Mouse (Mus musculus) adipocyte (in vitro differentiated cells): ENCODE data around the gene Myzap.

Experiments used
- DNase-seq: peaks from one replicate; pipeline ENCODE4 v3.0.0-alpha.2; 2016; ENCODE audit warnings: low spot score

Myzap gene

GRCm38 (mm10) chr9:71544831-71545230 lies 47.3 kb downstream of the Myzap start:
- no peak for DNase-seq

DNA sequence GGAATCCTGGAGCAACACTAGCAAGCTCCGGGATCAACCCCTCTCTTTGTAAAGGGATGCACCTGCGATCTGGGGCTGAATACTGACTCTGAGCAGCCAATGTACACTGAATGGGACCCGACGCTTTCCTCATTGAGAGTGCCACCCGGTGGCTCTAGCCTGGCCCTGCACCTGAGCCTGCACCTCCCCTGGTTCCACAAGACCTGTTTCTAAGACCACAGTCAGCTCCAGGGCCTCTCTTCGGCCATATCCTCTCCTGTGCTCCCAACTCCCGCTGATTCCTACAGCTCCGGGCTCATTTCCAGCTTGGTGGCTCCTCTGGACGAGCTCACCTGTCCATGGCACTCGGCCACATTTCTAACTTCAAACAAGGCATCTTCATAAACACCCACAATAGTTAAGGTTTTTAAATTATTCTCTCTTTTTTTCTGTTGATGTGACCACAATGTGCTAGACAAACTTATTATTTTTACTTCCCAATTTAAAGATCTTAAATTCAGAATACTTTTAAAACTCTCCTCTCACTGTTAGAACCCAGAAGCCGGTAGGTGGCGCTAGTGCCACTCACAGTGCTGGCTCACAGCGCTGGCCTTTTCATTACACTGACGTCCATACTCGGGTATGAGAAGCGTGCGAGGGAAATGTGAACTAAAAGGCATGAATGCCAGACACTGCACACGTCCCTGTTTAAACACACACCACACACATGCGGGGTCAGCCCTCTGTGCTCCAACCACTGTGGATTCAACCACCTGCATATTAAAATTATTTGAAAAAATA lies 48.5 kb downstream of the Myzap start:
- DNase-seq, result peak; percentile 85

- no peak for DNase-seq
Measured at GRCm38 (mm10) chr9:71542292-71542691, 49.9 kb downstream of the Myzap start.

- DNase-seq, result no peak
Measured at GRCm38 (mm10) chr9:71540739-71541138, 51.4 kb downstream of the Myzap start.

DNA sequence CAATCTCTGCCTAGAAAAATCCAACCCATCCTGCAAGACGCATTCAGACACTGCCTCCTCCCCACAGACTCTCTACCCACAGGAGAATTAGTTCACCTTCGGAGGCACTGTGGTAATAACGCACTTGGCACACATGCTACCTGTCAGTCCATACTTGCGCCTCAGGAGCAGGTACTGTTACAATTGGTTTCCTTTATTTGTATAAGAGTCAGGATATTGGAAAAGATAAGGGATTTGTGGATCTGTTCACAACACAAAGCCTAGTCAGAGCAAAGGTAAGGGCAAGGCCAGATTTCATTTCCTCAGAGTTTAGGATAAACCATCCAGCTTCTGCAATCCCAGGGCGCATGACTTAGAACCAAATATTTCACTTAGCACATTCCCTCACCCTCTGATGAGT lies 56.4 kb downstream of the Myzap start:
- DNase-seq, result no peak

GRCm38 (mm10) chr9:71535036-71535435 lies 57.1 kb downstream of the Myzap start:
- DNase-seq, result no peak

GRCm38 (mm10) chr9:71529960-71530359 lies 62.2 kb downstream of the Myzap start:
- DNase-seq, result no peak

DNA sequence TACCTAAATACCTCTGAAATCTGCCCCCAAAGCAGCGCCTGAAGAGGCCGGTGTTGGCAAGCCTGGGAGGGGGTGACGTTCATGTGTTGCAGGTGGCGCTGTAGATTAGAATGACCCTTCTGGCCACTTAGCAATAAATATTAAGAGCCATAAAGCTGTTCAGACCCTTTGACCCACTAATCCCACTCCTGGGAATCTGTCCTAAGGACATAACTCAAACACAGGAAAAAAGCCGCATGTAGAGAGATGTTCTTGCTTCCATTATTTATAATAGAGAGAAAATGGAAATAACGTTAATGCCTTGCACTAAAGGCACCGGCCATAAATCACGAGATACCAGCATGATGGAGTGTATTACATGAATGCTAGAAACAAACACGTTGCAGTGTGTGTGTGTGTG lies 64.7 kb downstream of the Myzap start:
- no peak for DNase-seq

DNA sequence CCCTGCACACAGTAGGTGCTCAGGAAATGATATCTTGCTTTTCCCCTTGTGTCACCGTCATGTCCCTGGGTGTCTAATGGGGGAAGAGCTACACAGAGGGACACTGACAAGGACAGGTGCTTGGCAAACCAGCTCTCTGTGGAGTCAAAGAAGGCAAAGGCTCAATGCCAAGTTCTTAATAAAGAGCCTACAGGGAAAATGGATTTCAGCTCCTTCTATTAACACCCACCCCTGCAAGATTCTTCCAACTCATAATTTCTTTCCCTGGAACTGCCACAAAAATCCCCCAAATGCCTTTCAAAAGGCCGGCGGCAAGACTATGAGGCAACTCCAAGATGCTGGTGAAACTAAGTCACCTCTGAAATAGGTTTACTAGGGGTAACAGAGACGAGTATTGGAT lies 68.3 kb downstream of the Myzap start:
- DNase-seq, result no peak

DNA sequence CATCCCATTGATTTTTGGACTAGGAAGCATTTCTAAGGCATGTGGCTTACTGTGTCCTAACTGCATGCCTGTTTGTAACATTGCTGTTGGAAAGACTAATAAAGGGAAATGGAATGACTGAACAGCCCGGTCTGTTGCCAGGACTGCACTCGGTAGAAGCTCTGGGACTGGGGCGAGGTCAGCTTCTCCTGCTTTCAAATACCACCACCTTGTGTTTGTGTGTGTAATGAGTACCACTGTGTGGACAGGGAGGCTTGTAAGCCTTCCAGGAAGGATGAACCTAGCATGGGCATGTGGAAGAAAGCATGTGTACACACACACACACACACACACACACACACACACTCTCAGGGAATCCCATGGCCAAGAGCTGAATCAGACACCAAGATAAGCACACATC lies 72.3 kb downstream of the Myzap start:
- DNase-seq, result no peak

DNA sequence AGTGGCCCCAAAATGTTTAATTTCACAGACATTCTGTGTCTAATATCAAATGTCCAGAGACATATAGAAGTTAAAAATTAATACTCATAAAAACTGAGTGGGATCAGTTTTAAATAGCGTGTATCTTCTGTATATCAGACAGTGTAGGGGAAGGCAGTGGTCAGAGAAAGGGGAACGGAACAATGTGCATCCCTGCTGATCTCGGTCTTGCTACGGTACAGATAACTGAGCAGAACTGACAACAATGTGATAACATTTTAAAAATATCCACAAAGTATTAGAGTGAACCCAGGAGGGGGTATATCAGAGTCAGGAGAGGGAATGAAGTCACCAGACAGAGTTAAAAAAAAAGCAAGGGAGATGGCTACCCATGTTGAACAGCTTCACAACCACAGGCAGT lies 74.7 kb downstream of the Myzap start:
- DNase-seq, result no peak

GRCm38 (mm10) chr9:71515862-71516261 lies 76.3 kb downstream of the Myzap start:
- DNase-seq, result no peak

GRCm38 (mm10) chr9:71513566-71513965 lies 78.6 kb downstream of the Myzap start:
- DNase-seq, result no peak

DNA sequence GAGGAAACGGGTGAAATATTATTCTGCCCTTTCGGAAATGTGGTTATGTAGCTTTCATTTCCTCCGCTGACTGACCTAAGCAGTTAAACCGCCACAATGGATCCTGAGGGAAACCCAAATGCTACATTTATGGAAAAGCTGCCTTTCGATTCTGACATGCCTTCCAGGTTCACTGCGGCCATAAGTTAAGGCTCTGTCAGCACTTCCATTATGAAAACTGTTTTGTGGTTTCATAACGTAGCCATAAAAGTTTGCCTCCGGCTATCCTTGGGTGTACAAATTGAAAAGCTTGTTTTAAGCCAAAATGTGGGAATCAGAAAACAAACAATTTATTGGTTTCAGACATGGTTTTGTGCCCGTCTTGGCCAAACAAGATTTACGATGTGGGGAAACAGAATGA lies 79.3 kb downstream of the Myzap start:
- peak; percentile 43 for DNase-seq

GRCm38 (mm10) chr9:71498391-71499182 lies 93.6 kb downstream of the Myzap start:
- peak; percentile 31 for DNase-seq

GRCm38 (mm10) chr9:71496637-71497036 lies 95.5 kb downstream of the Myzap start:
- DNase-seq, result no peak

- no peak for DNase-seq
Measured at GRCm38 (mm10) chr9:71493771-71494170, 98.4 kb downstream of the Myzap start.

DNA sequence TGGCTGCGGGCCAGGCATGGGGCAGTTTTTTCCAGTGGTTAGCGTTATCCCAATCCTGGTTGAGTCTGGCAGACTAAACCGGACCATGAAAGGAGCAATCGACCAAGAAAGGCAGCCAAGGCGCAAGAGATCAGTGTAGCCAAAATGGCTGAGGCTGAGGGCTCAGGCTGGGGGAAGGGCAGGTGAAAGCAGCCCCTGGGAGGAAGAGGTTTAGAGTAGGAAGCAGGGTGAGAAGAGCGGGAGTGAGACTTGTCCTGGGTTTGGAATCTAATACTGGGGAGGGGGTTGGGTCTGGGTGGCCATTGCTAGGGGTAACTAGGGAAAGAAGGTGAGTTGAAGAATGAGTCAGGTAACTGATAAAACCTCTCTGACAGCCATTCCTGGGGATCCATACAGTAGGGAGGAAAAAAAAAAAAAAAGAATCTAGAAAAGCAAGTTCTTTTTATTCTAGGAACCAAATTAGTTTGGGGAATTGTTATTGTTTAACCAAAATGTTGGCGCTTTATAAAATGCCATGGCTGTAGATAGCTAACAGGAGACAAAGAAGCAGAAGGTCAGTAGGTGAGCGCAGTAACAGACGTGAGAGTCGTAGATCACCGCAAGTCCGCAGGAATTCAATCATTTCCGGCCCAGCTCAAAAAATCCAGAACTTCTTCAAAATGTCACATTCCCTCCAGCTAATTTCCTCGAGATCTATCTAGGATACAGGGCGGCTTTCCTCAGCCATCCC lies 99.7 kb downstream of the Myzap start:
- DNase-seq, result no peak

- no peak for DNase-seq
Measured at GRCm38 (mm10) chr9:71490076-71490475, 102.1 kb downstream of the Myzap start.

DNA sequence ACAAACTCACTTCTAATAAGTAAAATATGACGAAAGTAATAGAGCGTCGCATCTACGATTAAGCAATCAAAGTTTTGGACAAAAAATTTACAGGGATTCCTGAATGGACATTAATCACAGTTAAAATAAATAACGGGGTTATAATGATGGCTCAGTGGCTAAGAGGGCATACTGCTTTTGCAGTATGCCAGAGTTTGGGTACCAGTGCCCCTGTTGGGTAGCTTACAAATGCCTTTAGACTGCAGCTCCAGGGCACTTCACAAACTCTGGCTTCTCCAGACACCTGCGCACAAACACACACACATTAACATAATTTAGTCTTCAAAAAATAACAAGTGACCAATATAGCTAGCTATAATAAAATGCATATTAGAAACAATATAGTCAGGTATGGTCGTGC lies 106.0 kb downstream of the Myzap start:
- DNase-seq, result no peak

GRCm38 (mm10) chr9:71485475-71486094 lies 106.6 kb downstream of the Myzap start, which contains the start of gene Polr2m:
Gene Polr2m (minus strand): TSS chr9:71485935.
- DNase-seq, result peak; percentile 94

GRCm38 (mm10) chr9:71484871-71485474 lies 107.2 kb downstream of the Myzap start:
- DNase-seq, result no peak
